Mouse (Mus musculus): ENCODE measurements around the gene Dach1. TPM values are rescaled to one million over a fixed set of nuclear protein-coding genes. Genes with fewer than 3 reads are reported as not detected.

Gene Dach1
- polyA plus RNA-seq, 1 experiment from 2014 or later = 15.4 TPM

- no peaks in the 10 kb centered on the region for H3K36me3 ChIP-seq (replicated peaks)
- H3K27me3 ChIP-seq (ENCODE audit: poor library complexity, severe bottlenecking) = no peaks in the 10 kb centered on the region
- WGBS = 47% methylated on average over 2 of the region's 2 CpGs
- no peak for DNase-seq (ENCODE audit: extremely low spot score, low spot score)
- peaks cover 16% of the 10 kb centered on the region for H3K4me1 ChIP-seq
- H3K9me3 ChIP-seq = no peaks in the 10 kb centered on the region
- H3K27ac ChIP-seq = peak overlapping the region; percentile 44; the same call in 1 of the 2 replicates
- H3K4me3 ChIP-seq = no peak overlapping the region
These were observed 415.6 kb downstream of the Dach1 start for GRCm38 (mm10) chr14:97753973-97754372.

- Histone ChIP-seq H3K36me3 (replicated peaks) (no peaks in the 10 kb centered on the region), H3K9me3 (no peaks in the 10 kb centered on the region), H3K27me3 (ENCODE audit: poor library complexity, severe bottlenecking) (no peaks in the 10 kb centered on the region), H3K4me1 (no peaks in the 10 kb centered on the region), H3K27ac (no peak overlapping the region), H3K4me3 (no peak overlapping the region)
- DNase-seq (ENCODE audit: extremely low spot score, low spot score) = no peak
- 87% methylated on average over 2 of the region's 2 CpGs for WGBS
These were observed 426.3 kb downstream of the Dach1 start for GRCm38 (mm10) chr14:97743252-97743651.

GRCm38 (mm10) chr14:97742785-97743184, 426.8 kb downstream of the Dach1 start:
- no peaks in the 10 kb centered on the region for H3K27me3 ChIP-seq (ENCODE audit: poor library complexity, severe bottlenecking)
- 82% methylated on average over 4 of the region's 4 CpGs for WGBS
- no peak for DNase-seq (ENCODE audit: extremely low spot score, low spot score)
- no peaks in the 10 kb centered on the region for H3K4me1 ChIP-seq
- no peak overlapping the region for H3K4me3 ChIP-seq
- H3K9me3 ChIP-seq = no peaks in the 10 kb centered on the region
- no peaks in the 10 kb centered on the region for H3K36me3 ChIP-seq (replicated peaks)
- no peak overlapping the region for H3K27ac ChIP-seq
